Mouse (Mus musculus): ENCODE results near the gene Rpap3. TPM values are rescaled to one million over a fixed set of nuclear protein-coding genes. Genes with fewer than 3 reads are reported as not detected.

Gene Rpap3
- 32.9 TPM for polyA plus RNA-seq (2021)

DNA sequence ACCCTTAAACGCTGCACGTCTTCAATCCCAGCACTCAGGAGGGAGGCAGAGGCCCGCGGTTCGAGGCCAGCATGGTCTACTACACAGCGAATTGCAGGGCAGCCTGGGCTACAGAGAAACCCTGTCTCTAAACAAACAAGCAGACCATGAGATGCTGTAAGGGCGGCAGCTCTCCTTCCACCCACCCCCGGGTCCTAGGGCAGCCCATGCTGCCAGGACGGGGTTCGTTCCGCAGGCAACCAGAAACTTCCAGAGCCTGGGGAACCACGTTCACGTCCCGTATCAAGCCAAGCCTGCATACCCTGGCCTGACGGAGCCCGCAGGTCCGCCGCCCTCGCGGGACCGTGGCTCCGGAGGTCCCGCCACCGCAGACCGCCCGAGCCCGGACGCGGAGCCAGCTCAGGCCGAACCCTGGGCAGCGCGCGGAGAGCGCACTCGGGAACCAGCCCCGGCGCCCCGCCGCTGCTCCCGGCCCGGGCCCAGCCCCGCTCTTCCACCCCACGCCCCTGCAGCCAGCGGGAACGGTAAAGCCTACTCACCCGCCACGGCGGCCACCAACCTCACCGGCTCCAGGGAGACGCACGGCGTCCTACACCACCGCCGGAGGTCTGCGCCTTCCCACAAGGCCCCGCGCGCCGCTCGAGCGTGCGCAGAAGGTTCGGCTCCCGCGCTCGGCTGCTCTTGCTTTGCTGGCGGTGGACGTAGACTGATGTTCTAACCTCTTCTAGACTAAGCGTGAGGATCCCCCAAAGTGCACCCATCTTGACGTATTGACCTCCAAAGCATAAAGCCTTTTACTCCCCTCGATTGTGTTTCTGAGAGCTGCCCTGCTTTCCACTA is at the start of gene Rpap3:
Rpap3 (minus strand) TSS at position 615 of the 840 bp plus-strand sequence.
- ChIA-PET CTCF (interaction anchor here (1.3 to 1.6 kb wide), 2 partner anchors 9 to 145 kb away, joined by 3 to 5 read pairs; no protein-coding TSS in a partner anchor), POLR2A (interaction anchor here (0.6 to 1.2 kb wide), 3 partner anchors 11 to 248 kb away, joined by 3 to 5 read pairs (median 3); no protein-coding TSS in a partner anchor)
- ATAC-seq (peak; percentile 86), DNase-seq (ENCODE audit: low read depth, low spot score) (no peak)
- TF ChIP-seq CTCF (IDR thresholded peaks at IDR 0.05): no peak
- H3K27me3 ChIP-seq: no peaks in the 10 kb centered on the region
- in situ Hi-C loops (cut with MboI; ENCODE audit: low pct_unique_long_range_greater_than_20kb): no loop called here

DNA sequence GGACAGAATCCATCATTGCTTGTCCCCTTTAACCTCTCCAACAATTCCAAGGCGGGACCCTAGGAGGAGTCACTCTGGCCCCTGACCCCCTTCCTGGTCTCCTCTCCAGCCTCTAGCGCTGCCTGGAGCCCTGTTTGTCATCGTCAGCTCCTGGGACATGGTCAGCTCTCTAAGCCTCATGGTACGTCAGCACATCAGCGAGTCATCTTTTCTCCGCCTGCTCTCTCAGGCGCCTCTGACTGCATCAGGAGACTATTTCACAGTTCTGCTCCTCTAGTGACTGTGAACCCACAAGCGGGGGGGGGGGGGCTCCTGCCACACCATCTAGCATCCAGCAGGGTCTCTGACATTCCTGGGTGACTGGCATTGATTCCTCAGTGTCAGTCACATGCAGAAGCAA is 49.7 kb upstream of the Rpap3 start:
- no peaks in the 10 kb centered on the region for H3K27me3 ChIP-seq
- in situ Hi-C loops (cut with MboI; ENCODE audit: low pct_unique_long_range_greater_than_20kb): no loop called here
- ChIA-PET CTCF (no interaction called here), POLR2A (interaction anchor here (1.4 kb wide), 1 partner anchor 26 kb away, joined by 4 read pairs; no protein-coding TSS in a partner anchor)
- peak; percentile 32 for ATAC-seq
- TF ChIP-seq CTCF (IDR thresholded peaks at IDR 0.05): no peak
- no peak for DNase-seq (ENCODE audit: low read depth, low spot score)

GRCm38 (mm10) chr15:97754476-97754875 is 48.9 kb upstream of the Rpap3 start:
- H3K27me3 ChIP-seq: no peaks in the 10 kb centered on the region
- TF ChIP-seq CTCF (IDR thresholded peaks at IDR 0.05): no peak
- DNase-seq (ENCODE audit: low read depth, low spot score) (no peak), ATAC-seq (no peak)
- POLR2A ChIA-PET: interaction anchor here (0.6 to 1.4 kb wide), 3 partner anchors 19 to 25 kb away, joined by 3 to 4 read pairs (median 3); no protein-coding TSS in a partner anchor
- CTCF ChIA-PET: no interaction called here
- in situ Hi-C loops (cut with MboI; ENCODE audit: low pct_unique_long_range_greater_than_20kb): no loop called here

DNA sequence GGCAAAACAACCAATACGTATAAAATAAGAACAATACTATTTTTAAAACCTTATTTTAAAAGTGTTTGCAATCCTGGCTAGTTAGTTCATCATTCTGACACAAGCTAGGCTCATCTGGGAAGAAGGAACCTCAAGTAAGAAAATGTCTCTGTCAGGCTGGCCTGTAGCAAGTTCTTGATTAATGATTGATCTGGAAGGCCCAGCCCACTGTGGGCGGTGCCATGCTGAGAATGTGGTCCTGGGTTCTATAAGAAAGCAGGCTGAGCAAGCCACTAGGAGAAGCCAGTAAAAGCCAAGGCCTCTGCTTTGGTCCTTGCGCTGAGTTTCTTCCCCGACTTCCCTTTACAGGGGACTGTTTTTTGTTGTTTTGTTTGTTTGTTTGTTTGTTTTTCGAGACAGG is 46.9 kb upstream of the Rpap3 start:
- ChIA-PET CTCF (interaction anchor here (0.8 to 3.1 kb wide), 5 partner anchors 9 to 31 kb away, joined by 3 to 14 read pairs (median 3); partner anchors contain the start of gene Rapgef3), POLR2A (no interaction called here)
- TF ChIP-seq CTCF (IDR thresholded peaks at IDR 0.05): no peak
- no peak for ATAC-seq
- DNase-seq (ENCODE audit: low read depth, low spot score): no peak
- no peaks in the 10 kb centered on the region for H3K27me3 ChIP-seq
- in situ Hi-C loops (cut with MboI; ENCODE audit: low pct_unique_long_range_greater_than_20kb): no loop called here

- in situ Hi-C loops (cut with MboI; ENCODE audit: low pct_unique_long_range_greater_than_20kb): no loop called here
- ATAC-seq (no peak), DNase-seq (ENCODE audit: low read depth, low spot score) (no peak)
- ChIA-PET CTCF (interaction anchor here (0.7 to 3.1 kb wide), 9 partner anchors 10 to 40 kb away, joined by 3 to 14 read pairs (median 4); partner anchors contain the start of gene Endou), POLR2A (no interaction called here)
- no peak for TF ChIP-seq CTCF (IDR thresholded peaks at IDR 0.05)
- H3K27me3 ChIP-seq: no peaks in the 10 kb centered on the region
Measured at GRCm38 (mm10) chr15:97751676-97752075, 46.1 kb upstream of the Rpap3 start.

DNA sequence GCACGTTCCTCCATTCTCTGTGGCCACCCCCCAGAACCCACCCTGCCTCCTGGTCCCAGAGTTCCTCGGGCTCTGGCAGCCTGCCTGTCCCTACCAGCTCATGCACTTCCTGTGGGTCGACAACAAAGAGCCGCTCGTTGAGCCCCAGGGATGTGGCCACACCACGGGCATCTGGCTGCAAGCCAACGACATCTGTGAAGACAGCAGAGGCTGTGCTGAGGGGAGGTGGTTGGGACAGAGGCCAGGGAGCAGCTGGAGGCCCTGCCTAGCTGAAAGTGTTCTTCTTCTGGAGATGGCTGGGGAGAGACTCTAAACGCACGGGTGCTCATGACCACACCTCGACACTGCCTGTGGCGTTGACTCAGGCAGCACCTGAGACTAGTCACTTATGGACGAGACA is 45.1 kb upstream of the Rpap3 start:
- peak; percentile 98 for DNase-seq (ENCODE audit: low read depth, low spot score)
- CTCF ChIA-PET: interaction anchor here (0.7 to 3.1 kb wide), 11 partner anchors 9 to 40 kb away, joined by 3 to 14 read pairs (median 4); partner anchors contain the start of genes Endou and Slc48a1
- TF ChIP-seq CTCF (IDR thresholded peaks at IDR 0.05): no peak

DNA sequence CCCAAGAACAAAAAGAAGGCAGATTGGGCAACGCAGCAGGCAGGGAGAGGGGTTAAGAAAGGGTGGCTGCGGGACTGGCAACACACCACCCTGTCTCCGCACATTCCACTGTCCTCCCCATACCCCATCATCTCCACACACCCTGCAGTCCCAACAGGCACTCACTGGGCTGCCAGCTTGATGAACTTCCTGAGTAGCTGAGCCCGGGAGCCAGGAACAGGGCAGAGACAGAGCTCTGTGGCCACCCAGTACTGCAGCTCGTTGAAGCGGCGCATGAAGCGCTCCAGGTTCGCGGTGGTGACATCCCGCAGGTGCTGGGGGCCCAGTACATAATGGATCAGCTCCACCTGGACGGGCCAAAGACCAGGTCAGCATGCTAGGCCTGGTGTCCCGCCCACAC is 44.2 kb upstream of the Rpap3 start:
- no peak for TF ChIP-seq CTCF (IDR thresholded peaks at IDR 0.05)
- DNase-seq (ENCODE audit: low read depth, low spot score) (no peak), ATAC-seq (no peak)
- ChIA-PET CTCF (interaction anchor here (1.5 to 3.1 kb wide), 4 partner anchors 9 to 24 kb away, joined by 3 to 14 read pairs (median 6); partner anchors contain the start of gene Endou), POLR2A (interaction anchor here (0.9 kb wide), 1 partner anchor 24 kb away, joined by 3 read pairs; no protein-coding TSS in a partner anchor)
- in situ Hi-C loops (cut with MboI; ENCODE audit: low pct_unique_long_range_greater_than_20kb): no loop called here
- H3K27me3 ChIP-seq: no peaks in the 10 kb centered on the region

More for the DNA sequence above, 45.1 kb upstream of the Rpap3 start:
- H3K27me3 ChIP-seq: no peaks in the 10 kb centered on the region
- in situ Hi-C loops (cut with MboI; ENCODE audit: low pct_unique_long_range_greater_than_20kb): no loop called here
- peak; percentile 75 for ATAC-seq
- POLR2A ChIA-PET: interaction anchor here (0.9 kb wide), 1 partner anchor 23 kb away, joined by 3 read pairs; no protein-coding TSS in a partner anchor

GRCm38 (mm10) chr15:97749397-97749796 is 43.8 kb upstream of the Rpap3 start:
- in situ Hi-C loops (cut with MboI; ENCODE audit: low pct_unique_long_range_greater_than_20kb): no loop called here

GRCm38 (mm10) chr15:97748964-97749363 is 43.3 kb upstream of the Rpap3 start:
- no peak for TF ChIP-seq CTCF (IDR thresholded peaks at IDR 0.05)
- in situ Hi-C loops (cut with MboI; ENCODE audit: low pct_unique_long_range_greater_than_20kb): no loop called here

More at GRCm38 (mm10) chr15:97749397-97749796, 43.8 kb upstream of the Rpap3 start:
- ATAC-seq (no peak), DNase-seq (ENCODE audit: low read depth, low spot score) (no peak)
- no peak for TF ChIP-seq CTCF (IDR thresholded peaks at IDR 0.05)
- POLR2A ChIA-PET: no interaction called here
- H3K27me3 ChIP-seq: no peaks in the 10 kb centered on the region
- CTCF ChIA-PET: interaction anchor here (2.4 to 3.1 kb wide), 2 partner anchors 8 to 19 kb away, joined by 8 to 14 read pairs; partner anchors contain the start of gene Endou

GRCm38 (mm10) chr15:97748309-97748708 is 42.7 kb upstream of the Rpap3 start:
- H3K27me3 ChIP-seq: no peaks in the 10 kb centered on the region
- no peak for TF ChIP-seq CTCF (IDR thresholded peaks at IDR 0.05)
- ChIA-PET POLR2A (no interaction called here), CTCF (interaction anchor here (1.1 kb wide), 1 partner anchor 28 kb away, joined by 3 read pairs; no protein-coding TSS in a partner anchor)
- DNase-seq (ENCODE audit: low read depth, low spot score) (no peak), ATAC-seq (no peak)
- in situ Hi-C loops (cut with MboI; ENCODE audit: low pct_unique_long_range_greater_than_20kb): no loop called here

More at GRCm38 (mm10) chr15:97748964-97749363, 43.3 kb upstream of the Rpap3 start:
- DNase-seq (ENCODE audit: low read depth, low spot score) (no peak), ATAC-seq (no peak)
- H3K27me3 ChIP-seq: no peaks in the 10 kb centered on the region
- ChIA-PET CTCF (no interaction called here), POLR2A (no interaction called here)

All from Patski (cell line).